Mouse (Mus musculus): ENCODE measurements around the gene Tm7sf2. TPM values are rescaled to one million over a fixed set of nuclear protein-coding genes. Genes with fewer than 3 reads are reported as not detected.
"Not testable (repeated sequence)": the region's sequence is repeated elsewhere in the genome, so short reads cannot be mapped to it uniquely, and the experiment has no call there.

The Tm7sf2 gene
- total RNA-seq, 4 experiments from 2014 or later, result 3.1 to 3.9 (median 3.2) TPM

GRCm38 (mm10) chr19:6044102-6044501, 24.1 kb downstream of the Tm7sf2 start:
- not testable (repeated sequence) for DNase-seq (ENCODE audit: low spot score)

- DNase-seq (ENCODE audit: low spot score), result no peak
Measured at GRCm38 (mm10) chr19:6042293-6042692, 25.9 kb downstream of the Tm7sf2 start.

GRCm38 (mm10) chr19:6040002-6040401, 28.2 kb downstream of the Tm7sf2 start:
- DNase-seq (ENCODE audit: low spot score), result no peak

DNA sequence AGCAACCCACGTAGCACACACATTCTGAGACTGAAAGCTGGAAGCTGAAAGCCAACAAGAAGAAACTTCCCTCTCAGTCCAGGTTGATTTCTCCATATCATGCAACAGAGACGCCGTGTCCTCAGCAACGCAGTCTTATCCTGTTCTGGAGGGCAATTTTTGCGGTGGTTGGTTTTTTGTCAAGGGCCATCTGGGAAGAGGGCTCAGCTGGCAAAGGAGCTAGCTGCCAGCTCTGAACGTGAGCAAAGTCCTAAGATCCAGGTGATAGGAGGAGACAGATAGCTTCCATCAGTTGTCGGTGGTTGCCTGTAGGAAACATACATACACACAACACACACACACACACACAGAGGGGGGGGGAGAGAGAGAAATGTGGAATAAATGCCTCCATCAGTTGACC, 29.8 kb downstream of the Tm7sf2 start:
- no peak for DNase-seq (ENCODE audit: low spot score)

DNA sequence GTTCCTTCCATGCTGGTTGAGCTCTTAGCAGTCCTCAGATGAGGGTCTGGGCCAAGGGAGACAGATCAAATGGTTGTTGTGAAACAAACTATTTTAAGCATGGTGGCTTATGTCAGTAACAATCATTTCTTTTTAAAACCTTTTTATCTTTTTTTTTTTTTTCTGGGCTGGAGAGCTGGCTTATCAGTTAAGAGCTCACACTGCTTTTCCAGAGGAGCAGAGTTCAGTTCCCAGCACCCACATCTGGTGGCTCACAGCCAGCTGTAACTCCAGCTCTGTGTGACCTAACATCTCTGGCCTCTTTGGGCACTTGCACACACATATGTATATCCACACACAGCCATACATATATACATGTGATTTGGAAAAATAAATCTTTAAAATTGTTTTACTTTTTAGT, 30.5 kb downstream of the Tm7sf2 start:
- no peak for DNase-seq (ENCODE audit: low spot score)

- no peak for DNase-seq (ENCODE audit: low spot score)
Measured at GRCm38 (mm10) chr19:6035966-6036585, 32.1 kb downstream of the Tm7sf2 start.

- DNase-seq (ENCODE audit: low spot score), result no peak
Measured at GRCm38 (mm10) chr19:6030520-6031280, 37.5 kb downstream of the Tm7sf2 start.

DNA sequence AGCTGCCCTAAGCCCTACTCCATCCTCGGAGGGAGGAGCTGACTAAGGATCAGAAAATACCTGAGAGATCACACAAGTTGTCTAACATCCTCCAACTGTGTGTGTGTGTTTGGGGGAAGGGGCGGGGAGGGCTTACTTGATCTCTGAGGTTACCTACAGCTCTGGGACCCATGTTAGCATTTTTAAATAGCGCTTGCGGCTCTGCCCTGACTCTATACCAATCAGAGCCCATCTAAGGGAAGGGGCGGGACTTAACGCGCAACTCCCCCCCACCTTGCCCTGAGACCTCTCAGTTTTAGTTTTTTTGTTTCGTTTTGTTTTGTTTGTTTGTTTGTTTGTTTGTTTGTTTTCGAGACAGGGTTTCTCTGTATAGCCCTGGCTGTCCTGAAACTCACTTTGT, 38.7 kb downstream of the Tm7sf2 start:
- no peak for DNase-seq (ENCODE audit: low spot score)

- no peak for DNase-seq (ENCODE audit: low spot score)
Measured at GRCm38 (mm10) chr19:6028991-6029390, 39.2 kb downstream of the Tm7sf2 start.

DNA sequence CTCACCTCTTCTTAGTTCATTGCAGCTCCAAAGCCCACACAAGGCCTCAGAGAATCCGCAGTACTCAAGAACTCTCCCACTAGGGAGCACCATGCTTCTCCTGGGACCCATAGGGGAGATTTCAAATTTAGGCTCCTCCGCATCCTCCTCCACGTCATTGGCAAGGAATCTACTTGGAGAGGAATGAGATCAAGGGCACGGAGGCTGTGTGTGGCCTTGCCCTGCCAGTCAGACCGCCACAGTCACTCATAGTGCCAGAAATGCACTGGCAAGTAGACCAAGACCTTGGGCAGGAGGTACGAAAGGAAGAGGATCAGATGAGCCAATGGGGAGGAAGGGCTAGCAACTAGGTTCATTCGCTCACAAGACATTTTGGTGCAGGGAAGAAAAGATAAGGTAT, 44.2 kb downstream of the Tm7sf2 start:
- no peak for DNase-seq (ENCODE audit: low spot score)

DNA sequence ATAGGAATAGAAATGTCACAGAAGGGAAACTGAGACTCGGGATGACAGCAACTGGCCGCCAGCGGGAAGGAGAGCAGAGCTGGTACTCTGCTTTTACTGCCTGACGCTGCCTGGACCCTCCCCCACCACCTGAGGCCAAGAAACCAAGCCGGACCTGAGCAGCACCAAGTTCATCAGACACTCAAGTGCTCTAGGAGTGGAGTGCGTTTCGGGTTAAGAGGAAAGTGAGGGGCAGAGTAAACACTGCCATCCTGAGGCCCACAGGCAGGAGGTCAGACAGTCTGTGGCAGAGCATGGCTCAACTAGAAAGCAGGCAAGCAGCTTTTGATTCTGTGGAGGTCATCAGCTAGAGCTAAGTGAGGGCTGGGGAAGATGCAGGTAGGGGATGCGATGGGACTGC, 45.1 kb downstream of the Tm7sf2 start:
- no peak for DNase-seq (ENCODE audit: low spot score)

DNA sequence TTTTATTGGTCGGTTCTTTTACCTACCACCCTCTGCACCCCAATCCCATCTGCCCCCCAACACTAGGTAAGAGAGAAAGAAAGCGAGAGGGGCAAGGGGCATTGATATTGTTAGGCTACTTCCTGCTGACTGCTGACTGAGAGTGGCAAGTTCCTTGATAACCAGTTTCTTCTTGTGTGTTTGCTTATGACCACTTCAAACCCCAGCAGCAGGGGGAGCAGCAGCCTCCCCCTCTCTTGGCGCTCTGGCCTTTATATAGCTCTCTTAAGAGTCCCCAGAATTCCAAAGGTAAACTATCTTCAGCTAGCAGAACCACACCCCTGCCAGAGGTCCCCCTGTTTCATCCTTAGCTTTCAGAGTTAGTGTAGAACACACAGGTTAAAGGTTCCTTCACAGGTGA, 47.9 kb downstream of the Tm7sf2 start:
- no peak for DNase-seq (ENCODE audit: low spot score)

DNA sequence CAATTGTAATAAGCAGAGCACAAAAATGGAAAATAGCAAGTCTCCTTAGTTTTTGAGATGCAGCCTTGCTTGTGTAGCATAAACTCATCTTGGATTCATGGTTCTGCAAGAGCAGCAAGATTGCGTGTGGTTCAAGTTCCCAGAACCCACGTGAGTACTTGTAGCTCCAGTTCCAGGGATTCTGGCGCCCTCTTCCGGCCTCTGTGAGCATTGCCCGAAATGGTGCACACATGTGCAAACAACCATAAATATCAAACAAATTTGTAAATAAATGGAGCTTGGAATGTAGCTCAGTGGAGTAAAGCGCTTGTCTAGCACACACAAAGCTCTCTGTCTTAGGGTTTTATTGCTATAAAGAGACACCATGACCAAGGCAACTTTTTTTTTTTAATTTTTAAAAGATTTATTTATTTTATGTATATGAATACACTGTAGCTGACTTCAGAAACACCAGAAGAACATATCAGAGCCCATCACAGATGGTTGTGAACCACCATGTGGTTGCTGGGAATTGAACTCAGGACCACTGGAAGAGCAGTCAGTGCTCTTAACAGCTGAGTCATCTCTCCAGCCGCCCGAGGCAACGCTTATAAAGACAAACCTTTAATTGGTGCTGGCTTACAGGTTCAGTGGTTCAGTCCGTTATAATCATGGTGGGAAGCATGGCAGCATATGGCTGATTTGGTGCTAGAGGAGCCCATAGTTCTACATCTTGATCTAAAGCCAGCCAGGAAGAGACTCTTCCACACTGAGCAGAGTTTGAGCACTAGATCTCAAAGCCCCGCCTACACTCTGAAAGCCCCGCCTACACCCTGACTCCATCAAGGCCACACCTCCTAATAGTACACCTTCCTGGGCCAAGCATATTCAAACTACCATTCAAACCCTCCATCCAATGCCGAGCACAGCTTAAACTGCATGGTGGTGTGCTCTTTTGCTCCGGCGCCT, 49.8 kb downstream of the Tm7sf2 start:
- DNase-seq (ENCODE audit: low spot score), result peak; percentile 84

GRCm38 (mm10) chr19:6016532-6016931, 51.6 kb downstream of the Tm7sf2 start:
- DNase-seq (ENCODE audit: low spot score), result no peak

GRCm38 (mm10) chr19:6015511-6016315, 52.5 kb downstream of the Tm7sf2 start, which contains the start of gene Capn1:
Gene Capn1, minus strand, starts transcription at chr19:6015897.
- peak; percentile 55 for DNase-seq (ENCODE audit: low spot score)

DNA sequence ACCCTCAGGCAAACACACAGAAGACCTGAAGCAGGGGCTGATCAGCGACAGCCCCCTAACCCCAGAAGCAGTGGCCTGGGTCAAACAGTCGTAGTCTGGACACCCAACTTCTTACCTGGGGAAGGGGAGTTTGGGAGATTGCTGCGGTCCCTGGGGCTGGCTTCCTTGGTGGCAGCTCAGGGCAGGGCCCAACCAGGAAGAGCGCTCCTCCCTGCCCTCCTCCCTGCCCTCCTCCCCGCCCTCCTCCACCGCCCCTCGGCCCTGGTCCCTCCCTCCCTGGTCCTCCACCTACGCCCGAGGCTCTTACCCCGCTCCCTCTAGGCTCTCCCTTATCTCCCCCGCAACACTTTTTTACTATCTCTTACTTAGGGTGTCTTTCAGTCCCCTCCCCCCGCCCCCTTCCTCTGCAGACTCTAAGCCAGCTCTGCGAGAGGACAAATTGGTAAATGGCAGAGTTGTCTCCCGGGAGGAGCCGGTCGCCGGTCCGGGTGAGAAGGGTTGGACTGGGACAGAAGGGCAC, 53.1 kb downstream of the Tm7sf2 start:
- peak; percentile 16 for DNase-seq (ENCODE audit: low spot score)

GRCm38 (mm10) chr19:6013691-6014090, 54.5 kb downstream of the Tm7sf2 start:
- no peak for DNase-seq (ENCODE audit: low spot score)
